Mouse (Mus musculus) stomach, postnatal 0 days (tissue): ENCODE data around the gene Olfr469.

Source experiments
- CTCF ChIP-seq: IDR thresholded peaks from 2 replicates; pipeline ENCODE4 v1.5.1; 2016; ENCODE audit warnings: antibody characterized with exemption, low read depth, mild to moderate bottlenecking, moderate library complexity
- EP300 ChIP-seq: optimal IDR thresholded peaks from 2 replicates; pipeline ENCODE3; 2016; ENCODE audit warnings: antibody characterized with exemption

GRCm38 (mm10) chr7:107802138-107802537 lies 23.2 kb downstream of the Olfr469 start:
- TF ChIP-seq EP300 (no peak), CTCF (no peak)
